Mouse (Mus musculus) E14TG2a.4 (cell line): ENCODE measurements around the gene Chchd10.

Source experiments
- CTCF ChIP-seq: conservative IDR thresholded peaks from 2 replicates; pipeline ENCODE4 v1.5.1; 2014; ENCODE audit warnings: low read length
- NANOG ChIP-seq: IDR thresholded peaks from 2 replicates; pipeline ENCODE4 v1.6.1; 2014; ENCODE audit warnings: borderline replicate concordance, low read length, mixed read lengths
- POU5F1 ChIP-seq: IDR thresholded peaks from 2 replicates; pipeline ENCODE4 v1.6.1; 2014; ENCODE audit warnings: low read length, borderline replicate concordance

DNA sequence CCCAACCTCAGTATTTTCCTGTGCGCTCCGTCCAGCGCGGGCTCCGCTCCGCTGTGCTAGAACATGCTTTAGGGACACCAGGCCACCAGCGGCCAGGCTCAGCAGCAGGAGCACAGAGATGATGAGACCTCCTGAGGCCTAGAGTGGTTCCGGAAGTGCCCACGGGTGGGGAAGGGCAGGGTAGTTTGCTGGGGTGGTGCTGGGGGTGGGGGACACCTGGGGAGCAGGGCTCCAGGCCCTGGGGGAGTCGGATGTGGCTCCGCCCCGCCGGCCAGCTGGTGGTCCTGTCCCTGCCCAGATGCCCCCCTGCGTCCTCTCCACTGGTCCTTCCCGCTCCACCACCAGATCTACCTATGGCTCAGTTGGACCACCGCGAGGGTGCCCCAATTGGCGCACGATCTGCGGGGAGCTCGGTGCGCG lies 17.9 kb downstream of the Chchd10 start:
- TF ChIP-seq CTCF (no peak), POU5F1 (no peak), NANOG (no peak)
